ENCODE assay signal across 11 mouse cellular contexts in the genomic region with DNA sequence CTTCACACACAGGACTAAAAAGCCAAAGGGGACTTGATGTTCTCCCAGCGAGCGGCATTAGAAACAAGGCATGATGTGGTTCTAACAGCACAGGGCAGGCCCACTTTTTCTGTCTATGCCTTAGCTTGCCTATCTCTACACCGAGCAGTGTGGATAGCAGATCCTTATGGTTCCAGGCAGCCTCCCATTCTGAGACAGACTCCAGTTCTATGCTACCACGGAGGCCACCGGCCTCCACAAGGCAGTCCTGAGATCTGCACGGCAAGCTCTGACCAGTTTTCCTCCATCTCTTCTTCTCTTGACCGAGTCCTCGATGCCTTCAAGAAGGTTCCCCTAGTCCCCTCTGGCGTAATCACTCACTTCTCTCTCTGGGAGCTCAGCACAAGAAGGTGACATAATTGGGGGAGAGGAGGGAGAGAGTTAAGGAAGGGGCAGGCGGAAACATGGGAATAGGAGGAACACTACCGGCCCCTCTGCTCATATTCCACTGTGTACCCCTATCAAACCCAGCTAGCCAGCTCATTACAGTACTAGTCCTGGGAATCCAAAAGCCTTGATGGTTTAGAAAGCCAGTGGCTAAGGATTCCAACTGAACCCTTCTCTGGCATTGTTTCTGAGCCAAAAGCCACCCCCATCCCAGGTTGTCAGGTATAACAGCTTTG.
A peak's percentile ranks its signal among the peaks of the same experiment; 100 is the strongest.
DNase-seq lines count a peak whose midpoint lies in the region; ATAC-seq and TF ChIP-seq lines count a peak whose summit lies in the region.
"Had no signal": no experiment of that assay in that cellular context is flagged by ENCODE, and none has a peak within 500 bp of the region (broad histone marks: within the 10 kb centered on the region; RNA-seq: fewer than 3 reads in every experiment).

No protein-coding gene starts in this region.

- no peak for DNase-seq in heart, adult 9 months (ENCODE audit: low spot score in 2 of 2)
- DNase-seq in limb, embryonic 14.5 days (ENCODE audit: low spot score): no peak
- no peak for DNase-seq in adipocyte (ENCODE audit: low spot score)
- DNase-seq: lung, postnatal 36 days had no signal

- no peaks in the 10 kb centered on the region for H3K27me3 ChIP-seq in heart, embryonic 14.5 days (ENCODE audit: control insufficient read depth, insufficient read depth, low read length)
- H3K27me3 ChIP-seq in forebrain, embryonic 15.5 days: no peaks in the 10 kb centered on the region
- no peaks in the 10 kb centered on the region for H3K27me3 ChIP-seq in limb, embryonic 14.5 days (ENCODE audit: control insufficient read depth, insufficient read depth, low read length)
- no peaks in the 10 kb centered on the region for H3K27me3 ChIP-seq in neural tube, embryonic 13.5 days
- H3K27me3 ChIP-seq: embryonic facial prominence, embryonic 15.5 days; heart, embryonic 13.5 days; liver, embryonic 15.5 days had no signal

- no peak overlapping the region for H3K4me2 ChIP-seq in heart, embryonic 14.5 days (ENCODE audit: low read length)
- no peak overlapping the region for H3K4me2 ChIP-seq in forebrain, embryonic 15.5 days (replicated peaks)
- H3K4me2 ChIP-seq in limb, embryonic 14.5 days (replicated peaks; ENCODE audit: low read depth, low read length, severe bottlenecking): no peak overlapping the region
- H3K4me2 ChIP-seq in neural tube, embryonic 13.5 days: no peak overlapping the region
- H3K4me2 ChIP-seq: embryonic facial prominence, embryonic 15.5 days; heart, embryonic 13.5 days; liver, embryonic 15.5 days had no signal

- H3K27ac ChIP-seq in heart, embryonic 14.5 days (replicated peaks in 1 of 2; ENCODE audit: control insufficient read depth in 1 of 2, insufficient read depth in 1 of 2, low read depth in 2 of 2, low read length in 2 of 2): no peak overlapping the region
- peak overlapping the region; percentile 49; the same call in 1 of the 2 replicates for H3K27ac ChIP-seq in forebrain, embryonic 15.5 days (replicated peaks)
- H3K27ac ChIP-seq in limb, embryonic 14.5 days (replicated peaks; ENCODE audit: low read depth, low read length): no peak overlapping the region
- peak overlapping the region; percentile 68 for H3K27ac ChIP-seq in neural tube, embryonic 13.5 days (replicated peaks)
- H3K27ac ChIP-seq: embryonic facial prominence, embryonic 15.5 days; heart, embryonic 13.5 days; liver, embryonic 15.5 days had no signal

- H3K9ac ChIP-seq in heart, embryonic 14.5 days (ENCODE audit: low read length): no peak overlapping the region
- no peak overlapping the region for H3K9ac ChIP-seq in forebrain, embryonic 15.5 days (replicated peaks)
- H3K9ac ChIP-seq in limb, embryonic 14.5 days (ENCODE audit: low read depth, low read length, severe bottlenecking): 0 out of 2 replicates have a peak overlapping the region, but pooled peaks have one; percentile 16
- no peak overlapping the region; the same call in 1 of the 2 replicates for H3K9ac ChIP-seq in neural tube, embryonic 13.5 days
- H3K9ac ChIP-seq: embryonic facial prominence, embryonic 15.5 days; heart, embryonic 13.5 days; liver, embryonic 15.5 days had no signal

- H3K36me3 ChIP-seq in heart, embryonic 14.5 days (ENCODE audit: control insufficient read depth, insufficient read depth, low read length): no peaks in the 10 kb centered on the region
- no peaks in the 10 kb centered on the region for H3K36me3 ChIP-seq in forebrain, embryonic 15.5 days
- no peaks in the 10 kb centered on the region for H3K36me3 ChIP-seq in limb, embryonic 14.5 days (ENCODE audit: control insufficient read depth, insufficient read depth, low read length)
- no peaks in the 10 kb centered on the region for H3K36me3 ChIP-seq in neural tube, embryonic 13.5 days
- H3K36me3 ChIP-seq: embryonic facial prominence, embryonic 15.5 days; heart, embryonic 13.5 days; liver, embryonic 15.5 days had no signal

- no peaks in the 10 kb centered on the region for H3K9me3 ChIP-seq in heart, embryonic 14.5 days (ENCODE audit: control insufficient read depth, low read length)
- H3K9me3 ChIP-seq in forebrain, embryonic 15.5 days: no peaks in the 10 kb centered on the region
- no peaks in the 10 kb centered on the region for H3K9me3 ChIP-seq in limb, embryonic 14.5 days (ENCODE audit: control insufficient read depth, low read length)
- H3K9me3 ChIP-seq in neural tube, embryonic 13.5 days: no peaks in the 10 kb centered on the region
- H3K9me3 ChIP-seq: embryonic facial prominence, embryonic 15.5 days; heart, embryonic 13.5 days; liver, embryonic 15.5 days had no signal

- WGBS in heart, embryonic 14.5 days: 73% methylated on average over 11 of the region's 11 CpGs
- WGBS in forebrain, embryonic 15.5 days: 83% methylated on average over 11 of the region's 11 CpGs
- 78% methylated on average over 11 of the region's 11 CpGs for WGBS in limb, embryonic 14.5 days
- WGBS in neural tube, embryonic 13.5 days: 84% methylated on average over 11 of the region's 11 CpGs

- H3K4me3 ChIP-seq in heart, embryonic 14.5 days (ENCODE audit: control insufficient read depth in 1 of 2, insufficient read depth in 1 of 2, low read depth in 1 of 2, low read length in 2 of 2): no peak overlapping the region
- no peak overlapping the region for H3K4me3 ChIP-seq in forebrain, embryonic 15.5 days
- H3K4me3 ChIP-seq in limb, embryonic 14.5 days (replicated peaks; ENCODE audit: low read length): no peak overlapping the region
- H3K4me3 ChIP-seq in neural tube, embryonic 13.5 days: no peak overlapping the region
- H3K4me3 ChIP-seq: embryonic facial prominence, embryonic 15.5 days; heart, embryonic 13.5 days; liver, embryonic 15.5 days had no signal

- 0 out of 2 replicates have a peak, but pooled peaks have one; percentile 11 for ATAC-seq in heart, embryonic 14.5 days (ENCODE audit: insufficient number of reproducible peaks, insufficient read depth, low FRiP score, low read depth)
- ATAC-seq in forebrain, embryonic 15.5 days (replicated peaks): peak; percentile 48
- no peak for ATAC-seq in limb, embryonic 14.5 days (ENCODE audit: low FRiP score, low read depth)
- ATAC-seq in neural tube, embryonic 13.5 days (ENCODE audit: low read depth): no peak
- no peak for ATAC-seq in monocyte, adult 5-6 weeks (replicated peaks; ENCODE audit: insufficient number of reproducible peaks, low FRiP score, low TSS enrichment, poor library complexity, severe bottlenecking)

- peaks cover 0 to 6% of the 10 kb centered on the region in 2 experiments; a peak in 2 of 4 replicates for H3K4me1 ChIP-seq in heart, embryonic 14.5 days (ENCODE audit: control insufficient read depth in 2 of 2, insufficient read depth in 2 of 2, low read length in 2 of 2)
- H3K4me1 ChIP-seq in forebrain, embryonic 15.5 days: peaks cover 15% of the 10 kb centered on the region
- H3K4me1 ChIP-seq in limb, embryonic 14.5 days (ENCODE audit: control insufficient read depth, insufficient read depth, low read length): no peaks in the 10 kb centered on the region
- H3K4me1 ChIP-seq in neural tube, embryonic 13.5 days (replicated peaks): peaks cover 45% of the 10 kb centered on the region
- H3K4me1 ChIP-seq: liver, embryonic 15.5 days had no signal

- TF ChIP-seq POLR2A in limb, embryonic 14.5 days (IDR thresholded peaks at IDR 0.05; ENCODE audit: borderline replicate concordance, extremely low read depth, insufficient read depth, insufficient read length): no peak

Comparison
In these comparisons a context has a peak if more than half of its experiments do, and no peak if none do; other contexts are left out.
1. ATAC-seq: peak in heart, embryonic 14.5 days (single experiment) and forebrain, embryonic 15.5 days (single experiment); none in limb, embryonic 14.5 days (single experiment), neural tube, embryonic 13.5 days (single experiment) and monocyte, adult 5-6 weeks (single experiment).
2. H3K27ac ChIP-seq: peak in forebrain, embryonic 15.5 days (single experiment) and neural tube, embryonic 13.5 days (single experiment); none in heart, embryonic 14.5 days (0 of 2) and limb, embryonic 14.5 days (single experiment).